Comparison of ENCODE assay signal across 9 mouse cellular contexts in genomic region chr1:79640151-79640550, GRCm38 (mm10). TPM values are rescaled to one million over a fixed set of nuclear protein-coding genes. Genes with fewer than 3 reads are reported as not detected.
DNase-seq lines count a peak whose midpoint lies in the region; ATAC-seq and TF ChIP-seq lines count a peak whose summit lies in the region.
"Had no signal": no experiment of that assay in that cellular context is flagged by ENCODE, and none has a peak within 500 bp of the region (broad histone marks: within the 10 kb centered on the region; RNA-seq: fewer than 3 reads in every experiment).

No protein-coding gene starts in this region.

- peak; percentile 50; the same call in 1 of the 2 replicates for TF ChIP-seq EP300 in heart, adult 2 months (IDR thresholded peaks at IDR 0.05; ENCODE audit: insufficient read depth, low read depth, low read length)

- TF ChIP-seq POLR2A in heart, adult 2 months (IDR thresholded peaks at IDR 0.05; ENCODE audit: insufficient read depth, low read depth, low read length): no peak

- no peak overlapping the region for H3K9ac ChIP-seq in heart, adult 2 months (ENCODE audit: low read depth, low read length)
- no peak overlapping the region for H3K9ac ChIP-seq in heart, embryonic 11.5 days (ENCODE audit: low read depth, low read length)
- H3K9ac ChIP-seq in forebrain, embryonic 12.5 days: no peak overlapping the region
- no peak overlapping the region for H3K9ac ChIP-seq in hindbrain, embryonic 16.5 days (ENCODE audit: low read depth, low read length)
- H3K9ac ChIP-seq in neural tube, embryonic 12.5 days: no peak overlapping the region

- no peaks in the 10 kb centered on the region for H3K36me3 ChIP-seq in heart, adult 2 months (ENCODE audit: control insufficient read depth, insufficient read depth, low read length)
- no peaks in the 10 kb centered on the region for H3K36me3 ChIP-seq in heart, embryonic 11.5 days (ENCODE audit: control insufficient read depth, insufficient read depth, low read length)
- no peaks in the 10 kb centered on the region for H3K36me3 ChIP-seq in forebrain, embryonic 12.5 days (replicated peaks)
- no peaks in the 10 kb centered on the region for H3K36me3 ChIP-seq in hindbrain, embryonic 16.5 days (ENCODE audit: control insufficient read depth, insufficient read depth, low read length)
- no peaks in the 10 kb centered on the region for H3K36me3 ChIP-seq in neural tube, embryonic 12.5 days
- H3K36me3 ChIP-seq: G1E had no signal

- no peaks in the 10 kb centered on the region for H3K79me2 ChIP-seq in heart, adult 2 months (replicated peaks; ENCODE audit: control insufficient read depth, insufficient read depth, low read length)

- no peak overlapping the region for H3K27ac ChIP-seq in heart, adult 2 months
- no peak overlapping the region for H3K27ac ChIP-seq in heart, embryonic 11.5 days (ENCODE audit: low read depth, low read length)
- no peak overlapping the region for H3K27ac ChIP-seq in forebrain, embryonic 12.5 days
- H3K27ac ChIP-seq in hindbrain, embryonic 16.5 days (ENCODE audit: low read depth, low read length): no peak overlapping the region
- no peak overlapping the region for H3K27ac ChIP-seq in neural tube, embryonic 12.5 days

- peak; percentile 16 to 37 for DNase-seq in heart, adult 2 months
- DNase-seq in brain, adult 2 months (ENCODE audit: low read depth, low spot score): peak; percentile 91
- peak; percentile 71 to 74 for DNase-seq in left cerebral cortex, postnatal 10 days (ENCODE audit: extremely low spot score in 1 of 2, low spot score in 2 of 2)

- no peaks in the 10 kb centered on the region for H3K9me3 ChIP-seq in heart, embryonic 11.5 days (replicated peaks; ENCODE audit: control insufficient read depth, low read length)
- H3K9me3 ChIP-seq in forebrain, embryonic 12.5 days: no peaks in the 10 kb centered on the region
- no peaks in the 10 kb centered on the region for H3K9me3 ChIP-seq in hindbrain, embryonic 16.5 days (ENCODE audit: control insufficient read depth, low read length)
- no peaks in the 10 kb centered on the region for H3K9me3 ChIP-seq in neural tube, embryonic 12.5 days

- WGBS in heart, adult 2 months: 55% methylated on average over 7 of the region's 7 CpGs
- 76% methylated on average over 7 of the region's 7 CpGs for WGBS in heart, embryonic 11.5 days (ENCODE audit: insufficient replicate concordance)
- WGBS in forebrain, embryonic 12.5 days: 58% methylated on average over 7 of the region's 7 CpGs
- WGBS in hindbrain, embryonic 16.5 days: 41% methylated on average over 7 of the region's 7 CpGs
- WGBS in neural tube, embryonic 12.5 days: 66% methylated on average over 7 of the region's 7 CpGs

- no peak for ATAC-seq in heart, embryonic 11.5 days (replicated peaks; ENCODE audit: insufficient number of reproducible peaks, low FRiP score, low TSS enrichment)
- peak; percentile 79 for ATAC-seq in forebrain, embryonic 12.5 days (ENCODE audit: low FRiP score)
- peak; percentile 91 for ATAC-seq in hindbrain, embryonic 16.5 days
- ATAC-seq in neural tube, embryonic 12.5 days (ENCODE audit: low FRiP score, low read depth): peak; percentile 80
- no peak for ATAC-seq in megakaryocyte progenitor cell, adult 5-6 weeks (replicated peaks; ENCODE audit: poor library complexity)

- TF ChIP-seq CTCF in heart, adult 2 months (IDR thresholded peaks at IDR 0.05): peak; percentile 67

- H3K4me1 ChIP-seq in heart, adult 2 months (ENCODE audit: control insufficient read depth, insufficient read depth, low read length): no peaks in the 10 kb centered on the region; the same call in 1 of the 2 replicates
- 0 out of 2 replicates have a peak, but pooled peaks cover 4% of the 10 kb centered on the region for H3K4me1 ChIP-seq in heart, embryonic 11.5 days (ENCODE audit: control insufficient read depth, insufficient read depth, low read length)
- H3K4me1 ChIP-seq in forebrain, embryonic 12.5 days: no peaks in the 10 kb centered on the region
- no peaks in the 10 kb centered on the region for H3K4me1 ChIP-seq in hindbrain, embryonic 16.5 days (ENCODE audit: control insufficient read depth, insufficient read depth, low read depth, low read length)
- H3K4me1 ChIP-seq in neural tube, embryonic 12.5 days: no peaks in the 10 kb centered on the region

- intact Hi-C loops in heart, adult 2 months (cut with DNase I): loop anchor here (1.0 to 10.0 kb wide), 2 partner anchors 916 to 1105 kb away; no protein-coding TSS in a partner anchor
- intact Hi-C loops in left cerebral cortex, postnatal 10 days (cut with DNase I): loop anchor here (1.0 kb wide), 1 partner anchor 916 kb away; no protein-coding TSS in a partner anchor

- no peak overlapping the region for H3K4me2 ChIP-seq in heart, embryonic 11.5 days
- H3K4me2 ChIP-seq in forebrain, embryonic 12.5 days: no peak overlapping the region
- no peak overlapping the region for H3K4me2 ChIP-seq in hindbrain, embryonic 16.5 days (ENCODE audit: low read length)
- no peak overlapping the region for H3K4me2 ChIP-seq in neural tube, embryonic 12.5 days (replicated peaks)

- no peaks in the 10 kb centered on the region for H3K27me3 ChIP-seq in heart, adult 2 months (ENCODE audit: control insufficient read depth, insufficient read depth, low read length)
- H3K27me3 ChIP-seq in heart, embryonic 11.5 days (ENCODE audit: control insufficient read depth, insufficient read depth, low read length): no peaks in the 10 kb centered on the region
- no peaks in the 10 kb centered on the region for H3K27me3 ChIP-seq in forebrain, embryonic 12.5 days
- no peaks in the 10 kb centered on the region for H3K27me3 ChIP-seq in hindbrain, embryonic 16.5 days (replicated peaks; ENCODE audit: control insufficient read depth, insufficient read depth, low read length)
- H3K27me3 ChIP-seq in neural tube, embryonic 12.5 days (replicated peaks): no peaks in the 10 kb centered on the region

- H3K4me3 ChIP-seq in heart, adult 2 months: no peak overlapping the region
- H3K4me3 ChIP-seq in heart, embryonic 11.5 days (ENCODE audit: low read depth, low read length): no peak overlapping the region
- H3K4me3 ChIP-seq in forebrain, embryonic 12.5 days (replicated peaks): no peak overlapping the region
- no peak overlapping the region for H3K4me3 ChIP-seq in hindbrain, embryonic 16.5 days (ENCODE audit: low read length)
- no peak overlapping the region for H3K4me3 ChIP-seq in neural tube, embryonic 12.5 days

RNA-seq across cellular contexts. Expression of gene Ap1s3, which starts 31.6 kb away (rescaled TPM):
- total RNA-seq in heart, adult 2 months (2021): under 1 TPM; 0.20 to 0.29 TPM
- 0.12 and 2.9 TPM in 2 replicates for polyA plus RNA-seq in heart, adult 2 months (2012; rRNA removed)
- polyA plus RNA-seq in heart, embryonic 11.5 days (2014; fragmentation: Nextera tagmentation; extraction: Ambion mirVana): 0.08 and 0.30 TPM in 2 replicates
- polyA plus RNA-seq in forebrain, embryonic 12.5 days (2016; fragmentation: Nextera tagmentation; extraction: Ambion mirVana): 0.15 TPM in 1 of 2 replicates, not detected in the other
- 0.16 and 0.40 TPM in 2 replicates for polyA plus RNA-seq in hindbrain, embryonic 16.5 days (2015; fragmentation: Nextera tagmentation; extraction: Ambion mirVana)
- 1 to 10 TPM; 2.6 to 2.7 TPM for total RNA-seq in left cerebral cortex, postnatal 10 days (2021)
- not detected in 2 replicates for polyA plus RNA-seq in neural tube, embryonic 12.5 days (2016; fragmentation: Nextera tagmentation; extraction: Ambion mirVana)
- total RNA-seq in megakaryocyte progenitor cell, adult 5-6 weeks (2015): 16.8 and 19.7 TPM in 2 replicates
- total RNA-seq in megakaryocyte progenitor cell, adult 5-6 weeks (2017): 2.5 and 4.6 TPM in 2 replicates

Comparison
In these comparisons a context has a peak if more than half of its experiments do, and no peak if none do; other contexts are left out.
1. DNase-seq: peak in every context shown above with its lines; median percentile 91 in brain, adult 2 months; 72 in left cerebral cortex, postnatal 10 days; 26 in heart, adult 2 months.
2. ATAC-seq: peak in forebrain, embryonic 12.5 days (single experiment), hindbrain, embryonic 16.5 days (single experiment) and neural tube, embryonic 12.5 days (single experiment); none in heart, embryonic 11.5 days (single experiment) and megakaryocyte progenitor cell, adult 5-6 weeks (single experiment).